ENCODE assay signal across 23 mouse cellular contexts in the genomic region with DNA sequence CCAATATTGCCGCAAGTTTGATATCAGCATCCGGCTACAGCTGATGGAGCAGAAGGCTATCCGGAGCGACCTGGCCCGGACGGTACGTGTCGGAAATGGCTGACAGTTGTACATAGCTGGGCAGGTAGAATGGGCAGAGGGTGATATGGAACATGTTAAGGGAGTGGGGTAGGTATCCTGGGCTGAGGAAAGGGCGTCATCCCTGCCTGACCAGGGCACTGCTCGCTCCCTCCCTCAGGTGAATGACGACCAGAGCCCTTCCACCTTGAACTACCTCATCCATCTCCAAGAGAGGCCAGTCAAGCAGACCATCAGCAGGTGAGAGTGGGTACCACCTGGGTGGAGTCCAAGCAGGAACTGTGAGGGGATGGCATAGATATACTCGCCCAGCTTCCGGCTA. TPM values are rescaled to one million over a fixed set of nuclear protein-coding genes. Genes with fewer than 3 reads are reported as not detected.
DNase-seq lines count a peak whose midpoint lies in the region; ATAC-seq and TF ChIP-seq lines count a peak whose summit lies in the region.
"Had no signal": no experiment of that assay in that cellular context is flagged by ENCODE, and none has a peak within 500 bp of the region (broad histone marks: within the 10 kb centered on the region; RNA-seq: fewer than 3 reads in every experiment).

No protein-coding gene starts in this region.

- no peaks in the 10 kb centered on the region for H3K27me3 ChIP-seq in heart, embryonic 15.5 days
- H3K27me3 ChIP-seq in lung, embryonic 16.5 days (ENCODE audit: control insufficient read depth, insufficient read depth, low read depth, low read length), result no peaks in the 10 kb centered on the region
- no peaks in the 10 kb centered on the region for H3K27me3 ChIP-seq in heart, postnatal 0 days (ENCODE audit: control insufficient read depth, insufficient read depth, low read length)
- H3K27me3 ChIP-seq: hindbrain, embryonic 12.5 days; midbrain, embryonic 12.5 days; neural tube, embryonic 13.5 days had no signal

- H3K4me3 ChIP-seq in heart, embryonic 15.5 days, result no peak overlapping the region
- H3K4me3 ChIP-seq in lung, embryonic 16.5 days (ENCODE audit: low read length), result no peak overlapping the region
- H3K4me3 ChIP-seq in heart, postnatal 0 days (ENCODE audit: low read depth, low read length), result no peak overlapping the region
- H3K4me3 ChIP-seq: hindbrain, embryonic 12.5 days; layer of hippocampus, adult 2 months; liver, embryonic 15.5 days; midbrain, embryonic 12.5 days; neural tube, embryonic 13.5 days had no signal

- peak; percentile 92 for DNase-seq in heart, adult 11 months
- DNase-seq in heart, postnatal 10 days, result no peak
- DNase-seq in heart, postnatal 25 days (ENCODE audit: low spot score), result no peak
- no peak for DNase-seq in lung, postnatal 36 days
- DNase-seq in heart, postnatal 0 days (ENCODE audit: low spot score), result no peak
- DNase-seq: adrenal gland, postnatal 10 days; cerebellum, adult 9-11 months; gastrocnemius, postnatal 25 days; kidney, postnatal 14 days; lung, postnatal 4 days; right cerebral cortex, adult 18-20 months; thymus, postnatal 36 days had no signal

- no peak for ATAC-seq in heart, embryonic 15.5 days (replicated peaks; ENCODE audit: insufficient number of reproducible peaks, insufficient read depth, low FRiP score, low read depth)
- ATAC-seq in lung, embryonic 16.5 days (ENCODE audit: low read depth), result no peak
- ATAC-seq in heart, postnatal 0 days (ENCODE audit: insufficient read depth, low read depth), result no peak
- ATAC-seq: activated CD4-positive, CD25-positive, alpha-beta regulatory T cell, adult 4 months; forebrain, embryonic 14.5 days; inflammation-experienced regulatory T-cells, adult 6 months had no signal

- H3K4me2 ChIP-seq in heart, embryonic 15.5 days, result no peak overlapping the region
- no peak overlapping the region for H3K4me2 ChIP-seq in lung, embryonic 16.5 days (ENCODE audit: low read depth, low read length)
- H3K4me2 ChIP-seq in heart, postnatal 0 days (ENCODE audit: low read depth, low read length), result no peak overlapping the region
- H3K4me2 ChIP-seq: hindbrain, embryonic 12.5 days; liver, embryonic 15.5 days; midbrain, embryonic 12.5 days; neural tube, embryonic 13.5 days had no signal

- no peak for TF ChIP-seq CTCF in heart, postnatal 0 days (IDR thresholded peaks at IDR 0.05; ENCODE audit: low read depth)

- TF ChIP-seq EP300 in heart, postnatal 0 days (IDR thresholded peaks at IDR 0.05; ENCODE audit: low read depth), result no peak

- intact Hi-C loops in heart, postnatal 10 days (cut with DNase I), result loop anchor here (5.0 kb wide), 1 partner anchor 2002 kb away; no protein-coding TSS in a partner anchor
- intact Hi-C loops in heart, postnatal 25 days (cut with DNase I), result no loop called here

- H3K4me1 ChIP-seq in heart, embryonic 15.5 days (replicated peaks), result peaks cover 74% of the 10 kb centered on the region
- peaks cover 50% of the 10 kb centered on the region for H3K4me1 ChIP-seq in lung, embryonic 16.5 days (replicated peaks; ENCODE audit: control insufficient read depth, insufficient read depth, low read length)
- peaks cover 44% of the 10 kb centered on the region for H3K4me1 ChIP-seq in heart, postnatal 0 days (ENCODE audit: control insufficient read depth, insufficient read depth)

- peaks cover 21% of the 10 kb centered on the region for H3K36me3 ChIP-seq in heart, embryonic 15.5 days
- H3K36me3 ChIP-seq in lung, embryonic 16.5 days (ENCODE audit: control insufficient read depth, insufficient read depth, low read length), result no peaks in the 10 kb centered on the region
- H3K36me3 ChIP-seq in heart, postnatal 0 days (replicated peaks; ENCODE audit: control insufficient read depth, insufficient read depth, low read length), result peaks cover 49% of the 10 kb centered on the region
- H3K36me3 ChIP-seq: G1E; liver, embryonic 15.5 days had no signal

- H3K9ac ChIP-seq in heart, embryonic 15.5 days, result no peak overlapping the region
- H3K9ac ChIP-seq in lung, embryonic 16.5 days (ENCODE audit: low read length), result no peak overlapping the region
- H3K9ac ChIP-seq in heart, postnatal 0 days (replicated peaks; ENCODE audit: low read depth, low read length), result no peak overlapping the region
- H3K9ac ChIP-seq: hindbrain, embryonic 12.5 days; liver, embryonic 15.5 days; midbrain, embryonic 12.5 days; neural tube, embryonic 13.5 days had no signal

- H3K9me3 ChIP-seq in heart, embryonic 15.5 days (replicated peaks), result no peaks in the 10 kb centered on the region
- H3K9me3 ChIP-seq in lung, embryonic 16.5 days (ENCODE audit: control insufficient read depth, low read length), result no peaks in the 10 kb centered on the region
- H3K9me3 ChIP-seq in heart, postnatal 0 days (replicated peaks; ENCODE audit: control insufficient read depth, low read length), result no peaks in the 10 kb centered on the region
- H3K9me3 ChIP-seq: G1E; hindbrain, embryonic 12.5 days; liver, embryonic 15.5 days; midbrain, embryonic 12.5 days; neural tube, embryonic 13.5 days had no signal

- 92% methylated on average over 13 of the region's 13 CpGs for WGBS in heart, embryonic 15.5 days
- WGBS in lung, embryonic 16.5 days, result 92% methylated on average over 13 of the region's 13 CpGs
- 84% methylated on average over 13 of the region's 13 CpGs for WGBS in heart, postnatal 0 days

- H3K27ac ChIP-seq in heart, embryonic 15.5 days, result peak overlapping the region; percentile 91
- H3K27ac ChIP-seq in lung, embryonic 16.5 days (ENCODE audit: low read length), result peak overlapping the region; percentile 50
- peak overlapping the region; percentile 86; the same call in 1 of the 2 replicates for H3K27ac ChIP-seq in heart, postnatal 0 days (ENCODE audit: low read depth)
- H3K27ac ChIP-seq: hindbrain, embryonic 12.5 days; layer of hippocampus, adult 2 months; liver, embryonic 15.5 days; midbrain, embryonic 12.5 days; neural tube, embryonic 13.5 days had no signal

RNA-seq across cellular contexts. Expression of a gene that starts 29.1 kb away (rescaled TPM):
- total RNA-seq in heart, postnatal 10 days (2021), result 10 to 100 TPM; 26.1 to 36.5 TPM
- 8.0 and 9.7 TPM in 2 replicates for polyA plus RNA-seq in heart, embryonic 15.5 days (2015; fragmentation: Nextera tagmentation; extraction: Ambion mirVana)
- 10 to 100 TPM; 19.9 to 21.2 TPM for total RNA-seq in heart, postnatal 25 days (2021)
- polyA plus RNA-seq in lung, embryonic 16.5 days (2015; fragmentation: Nextera tagmentation; extraction: Ambion mirVana), result 5.3 and 6.2 TPM in 2 replicates
- 16.3 and 17.4 TPM in 2 replicates for total RNA-seq in heart, postnatal 0 days (2014; rRNA removed; ENCODE audit: low replicate concordance)
- 7.6 and 7.8 TPM in 2 replicates for polyA plus RNA-seq in heart, postnatal 0 days (2015; fragmentation: Nextera tagmentation; extraction: Ambion mirVana)
- polyA plus RNA-seq: G1E had no signal

RNA-seq across cellular contexts. Expression of a gene that starts 44.2 kb away (rescaled TPM):
- total RNA-seq in heart, postnatal 10 days (2021), result 10 to 100 TPM; 48.9 to 49.0 TPM
- 22.2 and 27.3 TPM in 2 replicates for polyA plus RNA-seq in heart, embryonic 15.5 days (2015; fragmentation: Nextera tagmentation; extraction: Ambion mirVana)
- 10 to 100 TPM; 25.0 to 29.0 TPM for total RNA-seq in heart, postnatal 25 days (2021)
- polyA plus RNA-seq in lung, embryonic 16.5 days (2015; fragmentation: Nextera tagmentation; extraction: Ambion mirVana), result 33.3 and 33.4 TPM in 2 replicates
- total RNA-seq in heart, postnatal 0 days (2014; rRNA removed; ENCODE audit: low replicate concordance), result 29.5 and 42.2 TPM in 2 replicates
- polyA plus RNA-seq in heart, postnatal 0 days (2015; fragmentation: Nextera tagmentation; extraction: Ambion mirVana), result 11.9 and 13.4 TPM in 2 replicates

RNA-seq across cellular contexts. Expression of a gene that starts 56.4 kb away (rescaled TPM):
- 10 to 100 TPM; 38.2 to 42.1 TPM for total RNA-seq in heart, postnatal 10 days (2021)
- polyA plus RNA-seq in heart, embryonic 15.5 days (2015; fragmentation: Nextera tagmentation; extraction: Ambion mirVana), result 20.2 and 24.3 TPM in 2 replicates
- 10 to 100 TPM; 22.1 to 27.3 TPM for total RNA-seq in heart, postnatal 25 days (2021)
- 39.0 and 42.5 TPM in 2 replicates for polyA plus RNA-seq in lung, embryonic 16.5 days (2015; fragmentation: Nextera tagmentation; extraction: Ambion mirVana)
- total RNA-seq in heart, postnatal 0 days (2014; rRNA removed; ENCODE audit: low replicate concordance), result 24.4 and 34.8 TPM in 2 replicates
- polyA plus RNA-seq in heart, postnatal 0 days (2015; fragmentation: Nextera tagmentation; extraction: Ambion mirVana), result 10.5 and 12.2 TPM in 2 replicates
